22 mouse cellular contexts compared by ENCODE assay signal in the genomic region with DNA sequence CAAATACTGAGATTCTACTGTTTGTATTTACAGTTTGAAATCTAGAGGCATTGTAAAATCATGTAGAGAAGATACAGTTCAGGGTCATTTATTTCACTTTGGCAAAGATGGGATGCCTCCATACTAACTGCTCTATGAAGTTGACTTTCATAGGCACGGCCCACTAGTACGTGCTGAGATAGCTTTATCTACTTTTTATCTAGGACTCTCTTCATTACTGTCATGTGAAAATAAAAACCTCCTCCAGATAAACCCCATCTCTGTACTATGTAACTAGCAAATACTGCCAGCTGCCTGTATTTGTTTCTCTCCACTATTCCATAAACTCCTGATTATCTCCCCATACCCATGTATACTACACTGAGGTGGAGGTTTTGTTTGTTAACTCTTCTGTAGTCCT. TPM values are rescaled to one million over a fixed set of nuclear protein-coding genes. Genes with fewer than 3 reads are reported as not detected.
DNase-seq lines count a peak whose midpoint lies in the region; ATAC-seq and TF ChIP-seq lines count a peak whose summit lies in the region.
"Had no signal": no experiment of that assay in that cellular context is flagged by ENCODE, and none has a peak within 500 bp of the region (broad histone marks: within the 10 kb centered on the region; RNA-seq: fewer than 3 reads in every experiment).

No protein-coding gene starts in this region.

- ATAC-seq in erythroblast, adult 5-6 weeks (replicated peaks; ENCODE audit: low FRiP score, poor library complexity, severe bottlenecking): no peak
- no peak for ATAC-seq in heart, embryonic 15.5 days (replicated peaks; ENCODE audit: insufficient number of reproducible peaks, insufficient read depth, low FRiP score, low read depth)
- peak; percentile 53 for ATAC-seq in liver, embryonic 16.5 days (ENCODE audit: low read depth)
- ATAC-seq: forebrain, embryonic 15.5 days; hindbrain, postnatal 0 days had no signal

- intact Hi-C loops in heart, postnatal 25 days (cut with DNase I): no loop called here
- intact Hi-C loops in left cerebral cortex, adult 2 months (cut with DNase I): no loop called here

- no peaks in the 10 kb centered on the region for H3K9me3 ChIP-seq in erythroblast, embryonic 14.5 days (ENCODE audit: control insufficient read depth, low read length)
- no peaks in the 10 kb centered on the region for H3K9me3 ChIP-seq in heart, embryonic 15.5 days (replicated peaks)
- no peaks in the 10 kb centered on the region for H3K9me3 ChIP-seq in MEL (replicated peaks; ENCODE audit: insufficient read depth, low read length)
- no peaks in the 10 kb centered on the region for H3K9me3 ChIP-seq in liver, embryonic 16.5 days (replicated peaks; ENCODE audit: control insufficient read depth, low read length)
- H3K9me3 ChIP-seq: forebrain, embryonic 15.5 days; limb, embryonic 15.5 days; stomach, embryonic 15.5 days had no signal

- no peak for TF ChIP-seq POLR2A in MEL (IDR thresholded peaks at IDR 0.05; ENCODE audit: control insufficient read depth in 1 of 2, insufficient read depth in 1 of 2, low read depth in 1 of 2, low read length in 2 of 2, poor library complexity in 1 of 2)

- peaks cover 37% of the 10 kb centered on the region for H3K79me2 ChIP-seq in MEL (ENCODE audit: control insufficient read depth, insufficient read depth, low read length, poor library complexity)

- WGBS in heart, embryonic 15.5 days: 17% methylated on average over 2 of the region's 2 CpGs
- WGBS in liver, embryonic 16.5 days (ENCODE audit: insufficient replicate concordance): 18% methylated on average over 2 of the region's 2 CpGs

- no peaks in the 10 kb centered on the region for H3K27me3 ChIP-seq in erythroblast, embryonic 14.5 days (ENCODE audit: control insufficient read depth)
- H3K27me3 ChIP-seq in heart, embryonic 15.5 days: no peaks in the 10 kb centered on the region
- no peaks in the 10 kb centered on the region for H3K27me3 ChIP-seq in MEL (ENCODE audit: control insufficient read depth in 1 of 2, insufficient read depth in 2 of 2, low read length in 2 of 2)
- no peaks in the 10 kb centered on the region for H3K27me3 ChIP-seq in liver, embryonic 16.5 days (ENCODE audit: control insufficient read depth, insufficient read depth, low read depth, low read length)
- H3K27me3 ChIP-seq: forebrain, embryonic 15.5 days; limb, embryonic 15.5 days; stomach, embryonic 15.5 days had no signal

- peak; percentile 45 to 58; a peak in 2 of 4 replicates for TF ChIP-seq EP300 in MEL (IDR thresholded peaks at IDR 0.05; ENCODE audit: low read depth in 1 of 2, low read length in 2 of 2)

- H3K4me1 ChIP-seq in erythroblast, embryonic 14.5 days (ENCODE audit: control insufficient read depth): peaks cover 82% of the 10 kb centered on the region
- peaks cover 47% of the 10 kb centered on the region for H3K4me1 ChIP-seq in heart, embryonic 15.5 days (replicated peaks)
- H3K4me1 ChIP-seq in MEL (ENCODE audit: control insufficient read depth in 1 of 2, insufficient read depth in 2 of 2, low read length in 2 of 2): peaks cover 14 to 41% of the 10 kb centered on the region in 2 experiments
- peaks cover 43% of the 10 kb centered on the region for H3K4me1 ChIP-seq in liver, embryonic 16.5 days (ENCODE audit: control insufficient read depth, low read depth, low read length)

- no peak for TF ChIP-seq RAD21 in MEL (IDR thresholded peaks at IDR 0.05; ENCODE audit: low read depth, low read length)

- H3K9ac ChIP-seq in heart, embryonic 15.5 days: no peak overlapping the region
- no peak overlapping the region for H3K9ac ChIP-seq in MEL (ENCODE audit: control insufficient read depth, low read depth, low read length, poor library complexity, severe bottlenecking)
- H3K9ac ChIP-seq in liver, embryonic 16.5 days (ENCODE audit: low read depth, low read length): peak overlapping the region; percentile 54
- H3K9ac ChIP-seq: forebrain, embryonic 15.5 days; limb, embryonic 15.5 days; stomach, embryonic 15.5 days had no signal

- H3K27ac ChIP-seq in heart, embryonic 15.5 days: peak overlapping the region; percentile 22; the same call in 1 of the 2 replicates
- H3K27ac ChIP-seq in MEL (ENCODE audit: control insufficient read depth, low read depth, low read length): no peak overlapping the region
- H3K27ac ChIP-seq in liver, embryonic 16.5 days (ENCODE audit: low read length): peak overlapping the region; percentile 85
- no peak overlapping the region for H3K27ac ChIP-seq in left cerebral cortex, adult 2 months
- H3K27ac ChIP-seq: forebrain, embryonic 15.5 days; hindbrain, postnatal 0 days; kidney, postnatal 0 days; limb, embryonic 15.5 days; macrophage; stomach, embryonic 15.5 days had no signal

- no peak for TF ChIP-seq CTCF in MEL (IDR thresholded peaks at IDR 0.05 in 2 of 3, conservative IDR thresholded peaks at IDR 0.05 in 1 of 3; ENCODE audit: control insufficient read depth in 1 of 3, insufficient read depth in 1 of 3, low read depth in 2 of 3, low read length in 3 of 3, poor library complexity in 1 of 3, severe bottlenecking in 1 of 3)
- no peak for TF ChIP-seq CTCF in left cerebral cortex, adult 2 months (IDR thresholded peaks at IDR 0.05)

- peaks cover 84% of the 10 kb centered on the region for H3K36me3 ChIP-seq in erythroblast, embryonic 14.5 days (ENCODE audit: control insufficient read depth)
- H3K36me3 ChIP-seq in heart, embryonic 15.5 days: no peaks in the 10 kb centered on the region
- peaks cover 0 to 47% of the 10 kb centered on the region in 2 experiments; a peak in 3 of 4 replicates for H3K36me3 ChIP-seq in MEL (ENCODE audit: control insufficient read depth in 1 of 2, insufficient read depth in 2 of 2, low read length in 2 of 2)
- H3K36me3 ChIP-seq in liver, embryonic 16.5 days (ENCODE audit: control insufficient read depth, insufficient read depth): peaks cover 13% of the 10 kb centered on the region
- H3K36me3 ChIP-seq: forebrain, embryonic 15.5 days; limb, embryonic 15.5 days; stomach, embryonic 15.5 days had no signal

- no peak for DNase-seq in heart, postnatal 25 days (ENCODE audit: low spot score)
- DNase-seq in MEL (ENCODE audit: low read depth, low spot score): no peak
- no peak for DNase-seq in left cerebral cortex, adult 2 months (ENCODE audit: extremely low spot score in 1 of 2, low spot score in 2 of 2)
- DNase-seq: adrenal gland, postnatal 14 days; cerebellum, adult 9-10 months; gastrocnemius, postnatal 14 days; heart, adult 18-20 months; kidney, adult 11 months; layer of hippocampus, adult 9-11 months; left cerebral cortex, postnatal 4 days; thymus, postnatal 25 days had no signal

- peak overlapping the region; percentile 33 for H3K4me3 ChIP-seq in erythroblast, embryonic 14.5 days (replicated peaks)
- no peak overlapping the region for H3K4me3 ChIP-seq in heart, embryonic 15.5 days
- H3K4me3 ChIP-seq in MEL (ENCODE audit: control insufficient read depth in 1 of 2, insufficient read depth in 1 of 2, low read depth in 2 of 2, low read length in 2 of 2): no peak overlapping the region
- peak overlapping the region; percentile 33 for H3K4me3 ChIP-seq in liver, embryonic 16.5 days (ENCODE audit: low read depth, low read length)
- H3K4me3 ChIP-seq in left cerebral cortex, adult 2 months: no peak overlapping the region
- H3K4me3 ChIP-seq: forebrain, embryonic 15.5 days; limb, embryonic 15.5 days; stomach, embryonic 15.5 days had no signal

- no peak overlapping the region for H3K4me2 ChIP-seq in heart, embryonic 15.5 days
- peak overlapping the region; percentile 69 for H3K4me2 ChIP-seq in liver, embryonic 16.5 days (ENCODE audit: low read depth, low read length)
- H3K4me2 ChIP-seq: forebrain, embryonic 15.5 days; limb, embryonic 15.5 days; midbrain, embryonic 11.5 days; stomach, embryonic 15.5 days had no signal

TF ChIP-seq in MEL, 35 proteins besides CTCF, POLR2A, EP300 and RAD21:
- no peak for TF ChIP-seq ZC3H11A (IDR thresholded peaks at IDR 0.05; ENCODE audit: low read depth, low read length)
- no peak for TF ChIP-seq ZMIZ1 (IDR thresholded peaks at IDR 0.05; ENCODE audit: low read depth, low read length)
- TF ChIP-seq SIN3A (IDR thresholded peaks at IDR 0.05; ENCODE audit: low read length): peak; percentile 35; the same call in 1 of the 2 replicates
- peak; percentile 27; the same call in 1 of the 2 replicates for TF ChIP-seq USF1 (IDR thresholded peaks at IDR 0.05; ENCODE audit: low read depth, low read length)
- TF ChIP-seq ETS1 (IDR thresholded peaks at IDR 0.05; ENCODE audit: low read depth, low read length): peak; percentile 62
- TF ChIP-seq SMC3 (IDR thresholded peaks at IDR 0.05; ENCODE audit: low read depth, low read length): no peak
- TF ChIP-seq ELF1 (IDR thresholded peaks at IDR 0.05; ENCODE audit: low read depth, low read length): no peak
- TF ChIP-seq RCOR1 (IDR thresholded peaks at IDR 0.05; ENCODE audit: low read depth, low read length): peak; percentile 29; the same call in 1 of the 2 replicates
- TF ChIP-seq ZKSCAN1 (IDR thresholded peaks at IDR 0.05; ENCODE audit: low read depth, low read length): no peak
- TF ChIP-seq GATA1 (IDR thresholded peaks at IDR 0.05; ENCODE audit: low read depth, low read length): peak; percentile 74
- 0 out of 2 replicates have a peak, but pooled peaks have one; percentile 19 for TF ChIP-seq MXI1 (IDR thresholded peaks at IDR 0.05; ENCODE audit: low read depth, low read length)
- no peak for TF ChIP-seq MAX (IDR thresholded peaks at IDR 0.05; ENCODE audit: low read length)
- TF ChIP-seq GABPA (IDR thresholded peaks at IDR 0.05; ENCODE audit: low read depth, low read length): no peak
- TF ChIP-seq TCF12 (IDR thresholded peaks at IDR 0.05; ENCODE audit: low read depth, low read length): 0 out of 2 replicates have a peak, but pooled peaks have one; percentile 11
- TF ChIP-seq BHLHE40 (IDR thresholded peaks at IDR 0.05; ENCODE audit: borderline replicate concordance, low read depth, low read length): peak; percentile 42; the same call in 1 of the 2 replicates

RNA-seq across cellular contexts. Expression of a gene that starts 18.0 kb away (rescaled TPM):
- 29.3 and 37.6 TPM in 2 replicates for polyA plus RNA-seq in erythroblast, embryonic 14.5 days (2012)
- 800 and 869 TPM in 2 replicates for total RNA-seq in erythroblast, adult 5-6 weeks (2015; ENCODE audit: low replicate concordance)
- total RNA-seq in erythroblast, adult 5-6 weeks (2017; ENCODE audit: low replicate concordance): 1,037 and 1,102 TPM in 2 replicates
- 26.6 and 28.0 TPM in 2 replicates for polyA plus RNA-seq in heart, embryonic 15.5 days (2015; fragmentation: Nextera tagmentation; extraction: Ambion mirVana)
- 100 to 1,000 TPM; 116 to 126 TPM for total RNA-seq in heart, postnatal 25 days (2021)
- total RNA-seq in MEL (2012; rRNA removed): 53.4 and 57.6 TPM in 2 replicates
- 10 to 100 TPM; 74.9 to 78.9 TPM for polyA plus RNA-seq in MEL (2012; ENCODE audit: insufficient read depth in 1 of 2, insufficient read length in 2 of 2, low read depth in 1 of 2, low replicate concordance in 2 of 2, missing spikeins in 1 of 2)
- 43.6 and 49.6 TPM in 2 replicates for polyA plus RNA-seq in liver, embryonic 16.5 days (2015; fragmentation: Nextera tagmentation; extraction: Ambion mirVana)
- total RNA-seq in left cerebral cortex, adult 2 months (2021): 100 to 1,000 TPM; 143 to 144 TPM

Comparison
In these comparisons a context has a peak if more than half of its experiments do, and no peak if none do; other contexts are left out.
1. H3K4me3 ChIP-seq: peak in erythroblast, embryonic 14.5 days (single experiment) and liver, embryonic 16.5 days (single experiment); none in heart, embryonic 15.5 days (single experiment), MEL (0 of 2) and left cerebral cortex, adult 2 months (single experiment).
2. H3K27ac ChIP-seq: peak in heart, embryonic 15.5 days (single experiment) and liver, embryonic 16.5 days (single experiment); none in MEL (single experiment) and left cerebral cortex, adult 2 months (single experiment).
3. RNA of a gene that starts 18.0 kb away (total RNA-seq): 800 to 1,102 TPM in erythroblast, adult 5-6 weeks; 143 to 144 TPM in left cerebral cortex, adult 2 months, 116 to 126 TPM in heart, postnatal 25 days and 53.4 to 57.6 TPM in MEL; every median in the first group is over 4 times any median in the second.